Mouse (Mus musculus): Measurements from ENCODE around the gene Cd244a.

DNA sequence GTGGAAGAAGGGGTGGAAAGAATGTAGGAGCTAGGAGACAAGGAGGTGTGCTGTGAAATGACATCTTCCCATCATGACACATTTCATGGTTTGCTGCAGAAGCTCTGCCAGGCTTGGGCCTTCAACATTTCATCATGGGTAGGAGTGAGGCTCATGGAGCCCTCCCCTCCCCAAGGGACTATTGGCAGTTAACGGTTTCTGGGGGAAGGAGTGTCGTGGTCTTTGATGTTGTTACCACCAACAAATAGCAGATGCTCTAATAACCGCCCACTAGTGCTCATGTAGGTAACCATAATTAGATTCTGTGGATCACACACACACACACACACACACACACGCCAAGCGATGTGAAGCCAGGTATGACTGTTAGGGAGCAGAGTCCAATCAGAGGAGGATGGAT lies 93.7 kb downstream of the Cd244a start, which contains the start of gene Slamf7:
- TF ChIP-seq CHD2 (IDR thresholded peaks at IDR 0.05; ENCODE audit: low read depth, low read length) (no peak), MAFK (IDR thresholded peaks at IDR 0.05; ENCODE audit: insufficient read depth, low read depth, low read length) (no peak), ZNF384 (IDR thresholded peaks at IDR 0.05; ENCODE audit: low read depth, low read length) (no peak), HCFC1 (IDR thresholded peaks at IDR 0.05; ENCODE audit: borderline replicate concordance, insufficient read depth, low read length) (no peak)
